Mouse (Mus musculus) neural tube, embryonic 13.5 days (tissue): ENCODE data around the gene Brd3. TPM values are rescaled to one million over a fixed set of nuclear protein-coding genes. Genes with fewer than 3 reads are reported as not detected.
A peak's percentile ranks its signal among the peaks of the same experiment; 100 is the strongest.

Experiments
- ATAC-seq: fragments of 200-750 bp; cut with Nextera tagmentation; 2 replicates; pipeline ENCODE4 v1.8.0; 2017; ENCODE audit warnings: low read depth, mild to moderate bottlenecking, moderate TSS enrichment, moderate library complexity
- H3K27ac ChIP-seq: fragments of 300-500 bp; sonication (generic); replicated peaks from 2 replicates; pipeline ENCODE4 v1.5.1; 2015; ENCODE audit warnings: moderate library complexity, mild to moderate bottlenecking, inconsistent platforms
- H3K27me3 ChIP-seq: fragments of 300-500 bp; sonication (generic); 2 replicates; pipeline ENCODE4 v1.6.1; 2015; ENCODE audit warnings: mild to moderate bottlenecking, inconsistent platforms
- H3K36me3 ChIP-seq: fragments of 300-500 bp; sonication (generic); 2 replicates; pipeline ENCODE4 v1.6.1; 2015; ENCODE audit warnings: mild to moderate bottlenecking, inconsistent platforms
- H3K4me1 ChIP-seq: fragments of 300-500 bp; sonication (generic); replicated peaks from 2 replicates; pipeline ENCODE4 v1.6.1; 2015; ENCODE audit warnings: inconsistent platforms
- H3K4me2 ChIP-seq: fragments of 300-500 bp; sonication (generic); 2 replicates; pipeline ENCODE4 v1.6.1; 2015; ENCODE audit warnings: inconsistent platforms, mild to moderate bottlenecking, moderate library complexity
- H3K4me3 ChIP-seq: fragments of 300-500 bp; sonication (generic); 2 replicates; pipeline ENCODE4 v1.5.1; 2015; ENCODE audit warnings: mild to moderate bottlenecking, inconsistent platforms
- H3K9ac ChIP-seq: fragments of 300-500 bp; sonication (generic); 2 replicates; pipeline ENCODE4 v1.6.1; 2015; ENCODE audit warnings: moderate library complexity, mild to moderate bottlenecking, inconsistent platforms
- H3K9me3 ChIP-seq: fragments of 300-500 bp; sonication (generic); 2 replicates; pipeline ENCODE4 v1.6.1; 2016; ENCODE audit warnings: inconsistent platforms
- WGBS: fragments of 180-500 bp; shearing (Covaris S2); methylation state at CpG from one replicate; pipeline ENCODE4 v1.1.7; 2015; 5-methylcytosine and 5-hydroxymethylcytosine counted together
- polyA plus RNA-seq: library from polyadenylated mRNA; unstranded; fragments of >200 nt; fragmentation: Nextera tagmentation; extraction: Ambion mirVana; gene quantifications from 2 replicates; pipeline ENCODE4 v1.2.1, GENCODE M21; 2015

Brd3 gene
- polyA plus RNA-seq, 1 experiment from 2014 or later = 144 TPM

- no peak overlapping the region for H3K4me2 ChIP-seq
- 39% methylated on average over 5 of the region's 5 CpGs for WGBS
Observed at GRCm38 (mm10) chr2:27417648-27418153, 89.8 kb downstream of the Brd3 start.

GRCm38 (mm10) chr2:27416425-27416824 is 91.0 kb downstream of the Brd3 start:
- no peaks in the 10 kb centered on the region for H3K36me3 ChIP-seq
- H3K27me3 ChIP-seq = no peaks in the 10 kb centered on the region
- no peaks in the 10 kb centered on the region for H3K9me3 ChIP-seq
- no peak overlapping the region for H3K27ac ChIP-seq
- H3K9ac ChIP-seq = peak overlapping the region; percentile 9; the same call in 1 of the 2 replicates
- H3K4me3 ChIP-seq = no peak overlapping the region
- H3K4me1 ChIP-seq = peaks cover 96% of the 10 kb centered on the region
- no peak for ATAC-seq
- 45% methylated on average over 3 of the region's 3 CpGs for WGBS
- H3K4me2 ChIP-seq = no peak overlapping the region

More at GRCm38 (mm10) chr2:27417648-27418153, 89.8 kb downstream of the Brd3 start:
- H3K4me3 ChIP-seq = no peak overlapping the region
- H3K9ac ChIP-seq = no peak overlapping the region
- peak overlapping the region; percentile 33; the same call in 1 of the 2 replicates for H3K27ac ChIP-seq
- H3K4me1 ChIP-seq = peaks cover 96% of the 10 kb centered on the region
- H3K36me3 ChIP-seq = no peaks in the 10 kb centered on the region
- H3K27me3 ChIP-seq = no peaks in the 10 kb centered on the region
- no peak for ATAC-seq
- H3K9me3 ChIP-seq = no peaks in the 10 kb centered on the region

- Histone ChIP-seq H3K4me2 (peak overlapping the region; percentile 34; the same call in 1 of the 2 replicates), H3K27ac (peak overlapping the region; percentile 86), H3K36me3 (no peaks in the 10 kb centered on the region), H3K9me3 (no peaks in the 10 kb centered on the region), H3K4me1 (peaks cover 98% of the 10 kb centered on the region), H3K4me3 (no peak overlapping the region), H3K27me3 (no peaks in the 10 kb centered on the region), H3K9ac (0 out of 2 replicates have a peak overlapping the region, but pooled peaks have one; percentile 41)
- ATAC-seq = no peak
- 63% methylated on average over 11 of the region's 11 CpGs for WGBS
Observed at GRCm38 (mm10) chr2:27415060-27415783, 92.2 kb downstream of the Brd3 start.

- H3K4me1 ChIP-seq = peaks cover 94% of the 10 kb centered on the region
- ATAC-seq = peak; percentile 81
Observed at GRCm38 (mm10) chr2:27413936-27414657, 93.4 kb downstream of the Brd3 start.

GRCm38 (mm10) chr2:27413582-27413935 is 93.9 kb downstream of the Brd3 start:
- H3K9me3 ChIP-seq = no peaks in the 10 kb centered on the region
- peak overlapping the region; percentile 34 for H3K4me2 ChIP-seq
- H3K4me1 ChIP-seq = peaks cover 94% of the 10 kb centered on the region
- peak overlapping the region; percentile 86 for H3K27ac ChIP-seq
- ATAC-seq = peak; percentile 8; the same call in 1 of the 2 replicates
- WGBS = 12% methylated on average over 2 of the region's 2 CpGs
- H3K36me3 ChIP-seq = no peaks in the 10 kb centered on the region
- no peak overlapping the region for H3K4me3 ChIP-seq
- H3K27me3 ChIP-seq = no peaks in the 10 kb centered on the region
- H3K9ac ChIP-seq = peak overlapping the region; percentile 41

More at GRCm38 (mm10) chr2:27413936-27414657, 93.4 kb downstream of the Brd3 start:
- H3K36me3 ChIP-seq = no peaks in the 10 kb centered on the region
- H3K9ac ChIP-seq = peak overlapping the region; percentile 41
- H3K4me2 ChIP-seq = peak overlapping the region; percentile 34
- peak overlapping the region; percentile 86 for H3K27ac ChIP-seq
- no peaks in the 10 kb centered on the region for H3K9me3 ChIP-seq
- 7% methylated on average over 16 of the region's 16 CpGs for WGBS
- H3K27me3 ChIP-seq = no peaks in the 10 kb centered on the region
- no peak overlapping the region for H3K4me3 ChIP-seq

- H3K4me2 ChIP-seq = peak overlapping the region; percentile 16
- H3K4me1 ChIP-seq = peaks cover 94% of the 10 kb centered on the region
Observed at GRCm38 (mm10) chr2:27412245-27412800, 95.1 kb downstream of the Brd3 start.

GRCm38 (mm10) chr2:27411688-27412174 is 95.7 kb downstream of the Brd3 start:
- ATAC-seq = peak; percentile 17; the same call in 1 of the 2 replicates
- H3K4me1 ChIP-seq = peaks cover 94% of the 10 kb centered on the region
- no peaks in the 10 kb centered on the region for H3K27me3 ChIP-seq
- no peaks in the 10 kb centered on the region for H3K36me3 ChIP-seq
- peak overlapping the region; percentile 50; the same call in 1 of the 2 replicates for H3K9ac ChIP-seq
- H3K9me3 ChIP-seq = no peaks in the 10 kb centered on the region
- 8% methylated on average over 8 of the region's 8 CpGs for WGBS
- H3K4me3 ChIP-seq = no peak overlapping the region
- 0 out of 2 replicates have a peak overlapping the region, but pooled peaks have one; percentile 5 for H3K4me2 ChIP-seq
- H3K27ac ChIP-seq = peak overlapping the region; percentile 86

More at GRCm38 (mm10) chr2:27412245-27412800, 95.1 kb downstream of the Brd3 start:
- no peak for ATAC-seq
- Histone ChIP-seq H3K36me3 (no peaks in the 10 kb centered on the region), H3K9ac (peak overlapping the region; percentile 50), H3K27me3 (no peaks in the 10 kb centered on the region), H3K9me3 (no peaks in the 10 kb centered on the region), H3K4me3 (no peak overlapping the region), H3K27ac (peak overlapping the region; percentile 86)
- WGBS = 7% methylated on average over 7 of the region's 7 CpGs

- 81% methylated on average over 6 of the region's 6 CpGs for WGBS
Observed at GRCm38 (mm10) chr2:27410518-27411140, 96.8 kb downstream of the Brd3 start.

GRCm38 (mm10) chr2:27408194-27408593 is 99.3 kb downstream of the Brd3 start:
- no peaks in the 10 kb centered on the region for H3K27me3 ChIP-seq
- H3K27ac ChIP-seq = no peak overlapping the region; the same call in 1 of the 2 replicates
- no peak overlapping the region for H3K9ac ChIP-seq
- H3K9me3 ChIP-seq = no peaks in the 10 kb centered on the region
- H3K4me3 ChIP-seq = no peak overlapping the region
- H3K4me2 ChIP-seq = no peak overlapping the region
- H3K36me3 ChIP-seq = no peaks in the 10 kb centered on the region
- no peak for ATAC-seq
- WGBS = 79% methylated on average over 3 of the region's 3 CpGs
- peaks cover 92% of the 10 kb centered on the region for H3K4me1 ChIP-seq

More at GRCm38 (mm10) chr2:27410518-27411140, 96.8 kb downstream of the Brd3 start:
- H3K4me1 ChIP-seq = peaks cover 92% of the 10 kb centered on the region
- H3K9me3 ChIP-seq = no peaks in the 10 kb centered on the region
- no peaks in the 10 kb centered on the region for H3K36me3 ChIP-seq
- H3K4me3 ChIP-seq = no peak overlapping the region
- H3K27ac ChIP-seq = peak overlapping the region; percentile 86
- H3K4me2 ChIP-seq = no peak overlapping the region
- H3K9ac ChIP-seq = no peak overlapping the region
- ATAC-seq = no peak
- no peaks in the 10 kb centered on the region for H3K27me3 ChIP-seq

- WGBS = 94% methylated on average over 5 of the region's 5 CpGs
- no peaks in the 10 kb centered on the region for H3K27me3 ChIP-seq
- H3K9me3 ChIP-seq = no peaks in the 10 kb centered on the region
- H3K4me2 ChIP-seq = no peak overlapping the region
- no peak overlapping the region for H3K4me3 ChIP-seq
- H3K4me1 ChIP-seq = peaks cover 80% of the 10 kb centered on the region
- H3K27ac ChIP-seq = no peak overlapping the region
- no peaks in the 10 kb centered on the region for H3K36me3 ChIP-seq
- ATAC-seq = no peak
- no peak overlapping the region for H3K9ac ChIP-seq
Observed at GRCm38 (mm10) chr2:27406928-27407327, 100.5 kb downstream of the Brd3 start.

GRCm38 (mm10) chr2:27405094-27405884 is 102.2 kb downstream of the Brd3 start:
- no peak for ATAC-seq
- Histone ChIP-seq H3K4me2 (no peak overlapping the region), H3K9me3 (no peaks in the 10 kb centered on the region), H3K27ac (no peak overlapping the region), H3K27me3 (no peaks in the 10 kb centered on the region), H3K4me3 (no peak overlapping the region), H3K36me3 (no peaks in the 10 kb centered on the region), H3K9ac (no peak overlapping the region), H3K4me1 (peaks cover 64% of the 10 kb centered on the region)
- WGBS = 55% methylated on average over 5 of the region's 5 CpGs
